Mouse (Mus musculus): ENCODE measurements around the gene Cpne7. TPM values are rescaled to one million over a fixed set of nuclear protein-coding genes. Genes with fewer than 3 reads are reported as not detected.
A peak's percentile ranks its signal among the peaks of the same experiment; 100 is the strongest.
"Not testable (repeated sequence)": the region's sequence is repeated elsewhere in the genome, so short reads cannot be mapped to it uniquely, and the experiment has no call there.

The Cpne7 gene
- polyA plus RNA-seq, 1 experiment from 2014 or later: 1.2 TPM

DNA sequence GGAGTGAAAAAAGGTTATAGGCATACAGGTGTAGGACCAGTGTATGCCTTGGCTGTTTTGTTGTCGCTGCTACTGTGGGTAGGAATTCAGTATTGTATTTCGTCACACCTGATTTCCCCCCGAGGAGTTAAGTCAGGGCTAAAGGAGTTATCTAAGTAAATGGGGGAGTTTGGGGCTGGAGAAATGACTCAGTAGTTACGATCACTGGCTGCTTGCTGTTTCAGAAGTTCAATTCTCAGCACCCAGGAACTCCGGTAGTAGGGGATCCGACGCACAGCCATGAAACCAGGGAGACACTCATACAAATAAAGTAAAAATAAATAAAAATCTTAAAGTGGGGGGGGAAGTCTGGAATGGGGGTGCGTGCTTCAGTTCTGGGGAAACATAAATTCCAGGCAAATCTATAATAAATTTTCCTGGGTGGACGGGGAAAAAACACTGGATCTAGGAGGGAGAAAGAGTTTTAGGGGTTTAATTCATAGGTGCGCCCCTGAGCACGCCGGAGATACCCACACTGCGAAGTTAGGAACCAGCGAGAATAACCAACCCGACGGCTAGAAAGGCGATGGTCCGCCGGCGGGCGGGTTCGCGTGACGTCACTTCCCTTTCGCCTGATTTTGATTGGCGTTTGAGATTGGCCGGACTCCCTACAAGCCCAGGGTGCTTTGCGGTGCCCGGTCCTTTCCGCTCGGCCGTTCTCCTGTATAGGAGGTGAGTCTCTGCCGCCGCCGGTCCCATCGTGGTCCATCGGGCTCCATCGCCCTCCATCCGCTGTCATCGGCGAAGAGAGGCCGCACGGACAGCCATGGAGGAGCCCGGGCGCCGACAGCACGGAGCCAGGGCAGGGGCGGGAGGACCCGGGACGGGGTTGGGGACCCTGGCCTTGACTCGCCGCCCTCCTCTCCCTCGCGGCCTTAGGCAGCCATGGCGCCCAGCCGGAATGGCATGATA, 15.2 kb upstream of the Cpne7 start, which contains the start of gene Rpl13:
Gene Rpl13, plus strand, starts transcription at position 616 of the 951 bp plus-strand sequence.
- H3K27ac ChIP-seq: peak within 1 kb of the TSS; percentile 90
- no peaks in the 10 kb centered on the region for H3K9me3 ChIP-seq (replicated peaks)
- peak within 1 kb of the TSS; percentile 96 for H3K9ac ChIP-seq
- peaks cover 45% of the 10 kb centered on the region for H3K36me3 ChIP-seq
- H3K4me3 ChIP-seq (replicated peaks): peak within 1 kb of the TSS; percentile 73
- under 1% methylated on average over 55 of the region's 56 CpGs for WGBS (ENCODE audit: insufficient replicate concordance)
- H3K27me3 ChIP-seq: no peaks in the 10 kb centered on the region
- peak within 1 kb of the TSS; percentile 75 for H3K4me2 ChIP-seq
- ATAC-seq (ENCODE audit: low read depth) (peak; percentile 91), DNase-seq (peak; percentile 92)
- H3K4me1 ChIP-seq (replicated peaks): peaks cover 26% of the 10 kb centered on the region

- H3K27me3 ChIP-seq; ATAC-seq (ENCODE audit: low read depth); H3K9me3 ChIP-seq (replicated peaks); DNase-seq: not testable (repeated sequence)
- Histone ChIP-seq H3K9ac (peak overlapping the region; percentile 96), H3K27ac (peak overlapping the region; percentile 90), H3K4me1 (replicated peaks) (peaks cover 26% of the 10 kb centered on the region), H3K36me3 (peaks cover 37% of the 10 kb centered on the region), H3K4me3 (replicated peaks) (peak overlapping the region; percentile 73), H3K4me2 (peak overlapping the region; percentile 75)
- under 1% methylated on average over 26 of the region's 26 CpGs for WGBS (ENCODE audit: insufficient replicate concordance)
Observed at GRCm38 (mm10) chr8:123102855-123103254, 14.3 kb upstream of the Cpne7 start.

DNA sequence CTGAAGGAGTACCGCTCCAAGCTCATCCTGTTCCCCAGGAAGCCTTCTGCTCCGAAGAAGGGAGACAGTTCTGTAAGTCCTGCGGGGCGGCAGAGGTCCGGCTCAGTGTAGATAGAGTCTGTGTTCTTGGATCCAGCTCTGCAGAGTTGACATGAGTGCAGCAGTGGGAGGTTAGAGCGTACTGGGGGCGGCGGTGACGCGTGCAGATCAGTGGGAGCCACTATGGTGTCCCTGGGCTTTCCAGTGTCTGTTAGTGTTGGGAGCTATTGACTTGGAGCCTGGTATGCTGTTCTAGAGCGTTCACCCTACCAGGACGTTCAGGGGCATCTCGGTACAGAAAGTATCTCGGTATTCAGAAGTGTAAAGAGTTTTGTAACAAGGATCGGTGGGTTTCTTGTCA, 13.9 kb upstream of the Cpne7 start:
- Histone ChIP-seq H3K27me3 (no peaks in the 10 kb centered on the region), H3K4me2 (peak overlapping the region; percentile 75), H3K9ac (peak overlapping the region; percentile 96), H3K4me3 (replicated peaks) (peak overlapping the region; percentile 73), H3K36me3 (peaks cover 33% of the 10 kb centered on the region), H3K4me1 (replicated peaks) (peaks cover 26% of the 10 kb centered on the region), H3K27ac (peak overlapping the region; percentile 90), H3K9me3 (replicated peaks) (no peaks in the 10 kb centered on the region)
- ATAC-seq (ENCODE audit: low read depth): no peak
- WGBS (ENCODE audit: insufficient replicate concordance): 5% methylated on average over 15 of the region's 15 CpGs
- peak; percentile 23 for DNase-seq

GRCm38 (mm10) chr8:123104046-123104767, 13.0 kb upstream of the Cpne7 start:
- H3K4me3 ChIP-seq (replicated peaks): peak overlapping the region; percentile 73
- H3K27me3 ChIP-seq: no peaks in the 10 kb centered on the region
- H3K4me1 ChIP-seq (replicated peaks): peaks cover 26% of the 10 kb centered on the region
- peak overlapping the region; percentile 75 for H3K4me2 ChIP-seq
- ATAC-seq (ENCODE audit: low read depth) (no peak), DNase-seq (no peak)
- H3K27ac ChIP-seq: peak overlapping the region; percentile 90
- H3K9ac ChIP-seq: peak overlapping the region; percentile 96
- WGBS (ENCODE audit: insufficient replicate concordance): 66% methylated on average over 6 of the region's 6 CpGs
- H3K36me3 ChIP-seq: peaks cover 29% of the 10 kb centered on the region
- H3K9me3 ChIP-seq (replicated peaks): no peaks in the 10 kb centered on the region

- no peak for DNase-seq
- ATAC-seq (ENCODE audit: low read depth): no peak
Observed at GRCm38 (mm10) chr8:123105553-123106326, 11.4 kb upstream of the Cpne7 start.

DNA sequence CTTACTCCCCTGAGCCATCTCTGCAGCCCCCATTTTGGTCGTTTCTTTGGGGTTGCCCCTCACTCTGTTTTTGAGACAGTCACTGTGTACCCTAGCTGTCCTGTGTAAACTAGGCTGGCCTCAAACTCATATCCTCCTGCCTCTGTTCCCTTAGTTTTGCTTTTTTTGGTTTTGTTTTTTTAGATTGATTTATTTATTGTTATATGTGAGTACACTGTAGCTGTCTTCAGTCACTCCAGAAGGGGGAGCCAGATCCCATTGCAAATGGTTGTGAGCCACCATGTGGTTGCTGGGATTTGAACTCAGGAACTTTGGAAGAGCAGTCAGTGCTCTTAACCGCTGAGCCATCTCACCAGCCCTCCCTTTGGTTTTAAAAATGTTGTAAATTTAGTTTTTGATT, 10.6 kb upstream of the Cpne7 start:
- peaks cover 27% of the 10 kb centered on the region for H3K4me1 ChIP-seq (replicated peaks)
- no peak overlapping the region for H3K27ac ChIP-seq
- DNase-seq: peak; percentile 29
- H3K36me3 ChIP-seq: peaks cover 29% of the 10 kb centered on the region
- 46% methylated on average over 2 of the region's 2 CpGs for WGBS (ENCODE audit: insufficient replicate concordance)
- no peaks in the 10 kb centered on the region for H3K9me3 ChIP-seq (replicated peaks)
- ATAC-seq (ENCODE audit: low read depth): no peak
- no peak overlapping the region for H3K4me2 ChIP-seq
- H3K9ac ChIP-seq: no peak overlapping the region
- no peak overlapping the region for H3K4me3 ChIP-seq (replicated peaks)
- 0 out of 2 replicates have a peak, but pooled peaks cover 4% of the 10 kb centered on the region for H3K27me3 ChIP-seq

More at GRCm38 (mm10) chr8:123105553-123106326, 11.4 kb upstream of the Cpne7 start:
- Histone ChIP-seq H3K4me1 (replicated peaks) (peaks cover 24% of the 10 kb centered on the region), H3K27ac (no peak overlapping the region; the same call in 1 of the 2 replicates), H3K36me3 (peaks cover 29% of the 10 kb centered on the region), H3K9ac (no peak overlapping the region), H3K9me3 (replicated peaks) (no peaks in the 10 kb centered on the region), H3K27me3 (no peaks in the 10 kb centered on the region), H3K4me2 (no peak overlapping the region), H3K4me3 (replicated peaks) (no peak overlapping the region)
- WGBS (ENCODE audit: insufficient replicate concordance): 44% methylated on average over 5 of the region's 5 CpGs

DNA sequence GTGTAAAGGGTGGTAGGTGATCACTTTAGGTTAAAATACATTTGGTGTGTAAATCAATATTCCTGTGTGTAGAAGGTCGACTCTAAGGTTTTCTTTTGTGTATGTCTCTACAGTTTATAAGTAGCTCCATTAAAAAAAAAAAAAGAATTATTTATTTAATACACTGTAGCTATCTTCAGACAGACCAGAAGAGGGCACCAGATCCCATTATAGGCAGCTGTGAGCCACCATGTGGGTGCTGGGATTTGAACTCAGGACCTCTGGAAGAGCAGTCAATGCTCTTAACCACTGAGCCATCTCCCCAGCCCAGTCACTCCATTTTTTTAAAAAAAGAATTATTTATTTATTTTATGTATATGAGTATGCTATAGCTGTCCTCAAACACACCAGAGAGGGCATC, 9.2 kb upstream of the Cpne7 start:
- no peaks in the 10 kb centered on the region for H3K9me3 ChIP-seq (replicated peaks)
- no peak overlapping the region for H3K4me3 ChIP-seq (replicated peaks)
- DNase-seq: no peak
- H3K27me3 ChIP-seq: 0 out of 2 replicates have a peak, but pooled peaks cover 4% of the 10 kb centered on the region
- no peak overlapping the region for H3K4me2 ChIP-seq
- peaks cover 24% of the 10 kb centered on the region for H3K4me1 ChIP-seq (replicated peaks)
- peaks cover 27% of the 10 kb centered on the region for H3K36me3 ChIP-seq
- H3K9ac ChIP-seq: no peak overlapping the region
- no peak overlapping the region for H3K27ac ChIP-seq
- 45% methylated on average over 1 of the region's 1 CpGs for WGBS (ENCODE audit: insufficient replicate concordance)
- no peak for ATAC-seq (ENCODE audit: low read depth)

DNA sequence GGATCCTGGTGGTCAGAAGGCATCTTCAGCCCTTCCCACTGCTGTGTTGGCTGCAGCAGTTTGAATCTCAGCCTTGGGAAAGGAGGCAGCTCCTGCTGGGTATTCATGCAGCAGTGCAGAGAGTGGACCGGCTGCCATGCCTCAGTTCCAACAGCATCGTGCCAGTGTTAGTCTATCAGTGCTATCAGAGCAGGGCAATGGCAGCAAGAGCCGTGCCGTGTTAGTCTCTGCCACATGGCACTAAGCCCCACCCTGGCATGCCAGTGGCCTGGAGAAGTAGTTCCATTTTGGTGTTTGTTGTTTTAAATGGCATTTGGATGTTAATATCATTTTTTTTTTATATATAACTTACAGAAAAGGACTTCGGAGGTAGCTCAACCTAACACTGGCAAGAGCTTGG, 8.2 kb upstream of the Cpne7 start:
- peaks cover 18% of the 10 kb centered on the region for H3K36me3 ChIP-seq
- no peak overlapping the region for H3K4me2 ChIP-seq
- H3K9ac ChIP-seq: no peak overlapping the region
- WGBS (ENCODE audit: insufficient replicate concordance): 76% methylated on average over 5 of the region's 5 CpGs
- 0 out of 2 replicates have a peak, but pooled peaks cover 4% of the 10 kb centered on the region for H3K27me3 ChIP-seq
- no peaks in the 10 kb centered on the region for H3K9me3 ChIP-seq (replicated peaks)
- no peak overlapping the region for H3K27ac ChIP-seq
- ATAC-seq (ENCODE audit: low read depth): no peak
- peaks cover 22% of the 10 kb centered on the region for H3K4me1 ChIP-seq (replicated peaks)
- no peak overlapping the region for H3K4me3 ChIP-seq (replicated peaks)
- DNase-seq: no peak

DNA sequence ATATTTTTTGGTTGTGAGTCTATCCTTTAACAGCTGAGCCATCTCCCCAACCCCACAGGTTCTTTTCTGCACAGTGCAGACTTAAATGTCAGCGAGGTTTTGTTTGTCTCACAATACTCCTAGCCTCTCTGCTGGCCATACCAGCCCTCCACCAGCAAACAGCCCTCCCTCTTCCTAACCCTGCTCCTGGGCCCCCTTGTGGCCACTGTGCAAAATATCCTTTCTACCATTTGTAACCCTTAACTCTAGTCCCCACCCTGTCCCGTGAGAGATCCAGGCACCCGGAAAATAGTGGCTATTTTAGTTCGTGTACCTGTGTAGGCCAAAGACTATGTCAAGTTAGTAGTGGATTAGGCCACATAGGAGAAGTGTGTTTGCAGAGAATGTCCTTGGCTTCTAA, 6.5 kb upstream of the Cpne7 start:
- ATAC-seq (ENCODE audit: low read depth): peak; percentile 71

GRCm38 (mm10) chr8:123112892-123113291, 4.3 kb upstream of the Cpne7 start:
- H3K36me3 ChIP-seq: no peaks in the 10 kb centered on the region
- no peak overlapping the region for H3K9ac ChIP-seq
- no peak overlapping the region for H3K4me2 ChIP-seq
- 69% methylated on average over 9 of the region's 9 CpGs for WGBS (ENCODE audit: insufficient replicate concordance)
- no peak overlapping the region for H3K4me3 ChIP-seq (replicated peaks)
- ATAC-seq (ENCODE audit: low read depth): no peak
- no peak overlapping the region for H3K27ac ChIP-seq
- H3K9me3 ChIP-seq (replicated peaks): no peaks in the 10 kb centered on the region
- no peak for DNase-seq
- peaks cover 45% of the 10 kb centered on the region for H3K4me1 ChIP-seq (replicated peaks)
- H3K27me3 ChIP-seq: peaks cover 28% of the 10 kb centered on the region

More for the DNA sequence above, 6.5 kb upstream of the Cpne7 start:
- 2% methylated on average over 4 of the region's 4 CpGs for WGBS (ENCODE audit: insufficient replicate concordance)
- Histone ChIP-seq H3K27ac (no peak overlapping the region), H3K4me3 (replicated peaks) (no peak overlapping the region), H3K9me3 (replicated peaks) (no peaks in the 10 kb centered on the region), H3K4me1 (replicated peaks) (peaks cover 22% of the 10 kb centered on the region), H3K36me3 (peaks cover under 1% of the 10 kb centered on the region), H3K27me3 (peaks cover 5% of the 10 kb centered on the region), H3K9ac (no peak overlapping the region), H3K4me2 (no peak overlapping the region)
- DNase-seq: peak; percentile 44

Measured in liver, embryonic 13.5 days (tissue).